Mouse (Mus musculus) megakaryocyte, embryonic 14.5 days (primary cell): ENCODE data around the gene Sesn2.

ENCODE experiments used
- FLI1 ChIP-seq: IDR thresholded peaks from 2 replicates; pipeline ENCODE4 v1.6.1; 2012; ENCODE audit warnings: low read length, inconsistent platforms, mixed read lengths
- GATA1 ChIP-seq: IDR thresholded peaks from 3 replicates; pipeline ENCODE4 v1.6.1; 2012; ENCODE audit warnings: mixed read lengths, low read length, inconsistent platforms, borderline replicate concordance

DNA sequence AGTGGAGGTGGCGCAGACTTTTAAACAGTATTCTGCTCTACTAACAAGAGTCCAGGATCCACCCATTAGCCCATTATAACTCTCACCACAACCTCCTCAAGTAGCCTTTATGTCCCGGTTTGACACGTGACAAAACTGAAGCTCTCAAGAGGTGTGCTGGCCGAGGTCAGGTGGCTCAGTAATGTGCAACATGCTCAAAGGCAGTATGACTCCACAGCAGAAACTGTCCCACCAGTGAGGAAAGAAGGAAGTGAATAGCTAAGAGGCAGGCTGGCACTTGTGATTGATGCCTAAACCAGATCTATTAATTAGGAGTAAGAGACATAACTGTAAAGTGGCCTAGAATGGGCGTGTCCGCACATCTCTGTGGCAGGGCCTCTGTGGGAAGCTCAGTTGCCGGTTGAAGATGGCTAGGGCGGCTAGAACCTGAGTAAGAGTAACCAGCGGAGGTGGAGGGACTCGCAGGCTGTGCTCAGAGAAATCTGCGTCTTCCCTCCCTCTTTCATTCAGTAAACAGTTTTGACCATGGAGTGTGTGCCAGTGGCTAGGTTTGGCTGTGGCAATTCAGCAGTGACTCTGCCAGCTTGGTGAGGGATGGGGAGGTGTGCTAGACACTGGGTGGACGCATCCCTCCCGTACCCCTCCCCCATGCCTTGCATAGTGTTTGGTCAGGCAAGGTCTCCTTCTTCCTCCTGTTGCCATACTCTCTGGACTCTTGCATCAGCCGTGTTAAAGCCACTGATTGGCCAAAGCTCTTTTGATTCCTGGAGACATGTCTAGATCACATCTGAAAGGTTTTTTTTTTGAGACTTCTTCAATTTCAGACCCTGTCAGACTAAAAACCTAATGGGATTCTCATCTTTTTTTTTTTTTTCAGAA, 3.3 kb upstream of the Sesn2 start:
- no peak for TF ChIP-seq GATA1
- TF ChIP-seq FLI1 = no peak
